Mouse (Mus musculus) embryo, embryonic 9.5 days (tissue): ENCODE data around the gene Gcn1l1.
"Not testable (repeated sequence)": the region's sequence is repeated elsewhere in the genome, so short reads cannot be mapped to it uniquely, and the experiment has no call there.

Experiments
- DNase-seq: peaks from one replicate; pipeline ENCODE4 v3.0.0-alpha.2; 2017; ENCODE audit errors: extremely low spot score

Gcn1l1 gene

DNA sequence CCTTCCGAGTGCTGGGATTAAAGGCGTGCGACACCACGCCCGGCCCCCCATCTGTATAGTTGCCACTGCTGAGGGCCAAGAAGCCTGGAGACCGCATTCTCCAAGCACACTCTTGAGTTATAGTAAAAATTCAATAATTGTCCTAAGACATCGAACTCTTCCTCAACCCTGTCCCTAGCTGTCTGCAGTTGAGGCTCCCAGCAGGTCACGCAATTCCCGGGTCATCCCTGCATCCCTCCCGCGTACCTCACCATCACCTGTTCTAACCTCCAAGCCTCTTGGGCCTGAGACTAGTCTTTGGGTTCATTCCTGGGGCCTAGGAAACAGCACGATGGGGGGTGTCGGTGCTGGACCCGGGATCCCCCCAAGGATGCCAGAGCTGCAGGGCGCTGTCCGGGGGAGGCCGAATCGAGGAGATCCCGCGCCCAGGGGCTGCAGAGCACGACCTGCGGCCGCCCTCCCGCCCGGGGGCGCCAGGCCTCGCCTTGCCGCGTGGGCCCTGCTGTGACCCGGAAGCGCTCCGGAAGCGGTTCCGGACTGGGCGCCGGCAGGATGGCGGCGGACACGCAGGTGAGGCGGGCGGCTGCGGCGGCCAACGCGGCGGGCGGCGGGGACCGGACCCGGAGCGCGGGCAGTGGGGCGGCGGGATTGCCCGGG, at the start of gene Gcn1l1:
Gcn1l1 (plus strand) TSS at position 518 of the 657 bp plus-strand sequence.
- DNase-seq: peak; percentile 84

DNA sequence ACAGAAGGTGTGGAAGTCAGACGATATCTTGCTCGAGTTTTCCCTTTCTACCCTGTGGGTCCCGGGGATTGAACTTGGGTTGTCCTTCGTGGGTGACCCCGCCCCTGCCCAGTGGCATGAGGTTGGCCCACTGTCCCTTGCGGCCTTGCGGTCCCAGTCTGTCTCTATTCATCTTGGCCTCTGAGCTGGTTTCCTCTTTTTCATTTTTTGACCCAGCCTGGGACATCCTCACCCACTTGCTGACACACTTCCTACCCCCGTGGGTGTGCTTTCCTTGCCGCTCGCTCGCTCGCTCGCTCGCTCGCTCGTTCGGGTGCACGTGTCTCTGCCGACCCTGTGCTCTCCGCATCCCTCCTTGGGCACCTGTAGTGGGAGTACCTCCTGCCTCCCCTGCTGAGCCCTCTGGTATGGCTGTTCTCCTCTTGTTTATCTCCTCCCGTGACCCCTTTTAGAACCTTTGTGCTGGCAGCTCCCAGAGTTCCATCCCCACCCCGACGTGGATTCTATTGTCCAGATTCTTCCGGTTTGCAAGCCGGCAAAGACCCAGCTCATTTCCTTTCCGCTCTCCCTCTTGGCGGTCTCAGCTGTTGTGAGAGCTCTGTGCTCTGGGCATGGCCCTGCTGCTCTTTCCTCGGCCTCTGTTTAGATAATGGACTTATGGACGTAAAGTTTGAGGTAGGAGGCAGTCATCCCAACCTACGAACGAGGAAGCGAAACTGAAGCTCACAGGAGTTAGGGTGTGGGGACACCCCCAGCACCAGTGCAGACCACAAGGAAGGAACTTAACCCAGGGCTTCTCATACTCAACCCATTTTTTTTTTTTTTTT, 48.8 kb upstream of the Gcn1l1 start:
- no peak for DNase-seq

DNA sequence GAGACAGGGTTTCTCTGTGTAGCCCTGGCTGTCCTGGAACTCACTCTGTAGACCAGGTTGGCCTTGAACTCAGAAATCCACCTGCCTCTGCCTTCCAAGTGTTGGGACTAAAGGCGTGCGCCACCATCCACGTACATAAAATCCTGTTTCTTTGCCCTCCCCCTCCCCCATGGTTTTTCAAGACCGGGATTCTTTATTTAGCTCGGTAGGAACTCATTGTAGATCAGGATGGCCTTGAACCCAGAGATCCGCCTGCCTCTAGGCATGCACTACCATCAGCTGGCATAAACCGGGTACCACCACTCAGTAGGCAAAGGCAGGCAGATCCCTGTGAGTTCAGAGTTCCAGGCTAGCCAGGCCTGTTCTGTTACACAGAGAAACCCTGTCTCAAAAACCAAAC, 48.1 kb upstream of the Gcn1l1 start:
- DNase-seq: no peak

DNA sequence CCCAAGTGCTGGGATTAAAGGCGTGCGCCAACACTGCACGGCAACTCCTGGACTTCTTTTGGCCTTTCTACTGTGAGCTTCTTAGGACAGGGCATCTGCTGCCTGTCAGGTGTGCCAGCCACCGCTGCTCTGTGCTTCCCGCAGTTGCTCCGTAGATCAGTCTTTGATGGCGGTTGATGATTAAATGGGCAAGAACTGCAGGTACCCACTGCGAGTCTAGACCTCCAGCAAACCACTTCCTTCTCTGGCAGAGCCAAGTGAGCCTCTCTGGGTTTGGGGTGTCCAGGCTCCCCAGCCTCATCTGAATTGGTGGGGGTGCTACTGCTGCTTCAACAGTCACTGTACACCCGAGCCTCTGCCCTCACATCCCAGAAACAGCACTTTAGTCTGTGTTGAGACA, 47.6 kb upstream of the Gcn1l1 start:
- DNase-seq: no peak

GRCm38 (mm10) chr5:115518214-115518613, 46.8 kb upstream of the Gcn1l1 start:
- DNase-seq: not testable (repeated sequence)

GRCm38 (mm10) chr5:115520325-115520869, 44.7 kb upstream of the Gcn1l1 start:
- no peak for DNase-seq

DNA sequence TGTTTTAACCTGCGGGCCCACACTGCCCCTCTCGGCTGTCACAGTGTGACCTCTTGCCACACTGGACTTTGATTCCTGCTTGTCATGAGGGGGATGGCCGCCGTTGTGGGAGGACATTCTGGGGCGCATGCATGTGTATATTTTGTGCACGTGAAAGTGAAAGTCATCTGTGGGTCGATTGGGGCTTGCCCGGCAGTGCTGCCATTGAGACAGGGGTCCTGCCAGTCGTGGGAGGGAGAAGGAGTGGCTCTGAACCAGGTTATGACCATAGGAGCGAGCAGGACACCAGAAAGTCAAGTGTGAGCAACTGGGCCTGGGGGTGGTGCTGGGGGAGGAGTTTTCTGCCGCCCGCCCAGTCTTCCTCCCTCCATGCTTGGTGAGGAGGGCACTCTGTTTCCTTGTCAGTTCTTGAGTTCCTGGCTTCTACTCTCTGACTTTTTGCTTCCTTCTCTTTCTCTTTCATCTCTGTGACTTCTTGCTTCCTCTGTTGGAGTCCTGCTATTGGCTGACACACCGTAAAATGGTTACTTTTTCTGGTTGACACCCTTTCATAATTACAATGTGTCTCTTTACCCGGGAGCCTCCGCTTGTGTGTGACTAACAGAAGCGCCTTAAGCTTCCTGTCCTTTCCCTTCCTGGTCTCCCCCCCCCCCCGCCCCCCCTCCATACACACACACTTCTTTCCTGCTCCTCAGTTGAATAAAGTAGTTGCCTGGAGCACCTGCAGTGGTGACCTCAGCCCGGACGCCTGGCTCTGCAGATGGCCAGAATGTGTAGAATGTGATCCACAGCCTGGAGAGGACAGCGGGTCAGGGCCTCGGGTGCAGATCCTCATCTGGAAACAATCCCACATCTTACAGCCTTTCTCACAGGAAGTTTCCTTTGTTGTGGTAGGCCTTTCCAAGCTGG, 43.2 kb upstream of the Gcn1l1 start:
- no peak for DNase-seq

- no peak for DNase-seq
Observed at GRCm38 (mm10) chr5:115522531-115522930, 42.5 kb upstream of the Gcn1l1 start.

DNA sequence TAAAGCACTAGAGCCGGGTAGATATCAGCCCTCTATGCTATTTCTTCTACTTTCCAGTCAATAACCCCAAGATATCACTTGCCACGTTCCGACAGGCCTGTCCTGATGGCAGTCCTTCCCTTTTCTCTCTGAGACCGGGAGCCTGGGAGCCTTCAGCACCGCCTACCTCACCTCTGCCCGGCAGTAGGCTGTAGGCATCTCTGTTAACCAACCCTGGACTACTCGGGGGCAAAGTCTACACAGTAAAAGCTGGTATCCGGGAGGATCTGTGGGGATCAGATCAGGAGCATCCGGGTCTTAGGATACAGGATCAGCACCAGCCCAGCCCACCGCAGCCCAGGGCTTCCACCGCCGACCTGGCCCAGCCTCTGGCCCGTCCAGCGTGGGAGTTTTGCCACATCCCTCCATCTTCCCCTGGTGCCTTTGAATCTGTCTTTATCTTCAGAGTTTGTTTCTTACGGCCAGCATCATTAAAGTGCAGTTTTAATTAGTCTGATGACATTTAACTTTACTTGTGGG, 42.0 kb upstream of the Gcn1l1 start:
- DNase-seq: no peak

DNA sequence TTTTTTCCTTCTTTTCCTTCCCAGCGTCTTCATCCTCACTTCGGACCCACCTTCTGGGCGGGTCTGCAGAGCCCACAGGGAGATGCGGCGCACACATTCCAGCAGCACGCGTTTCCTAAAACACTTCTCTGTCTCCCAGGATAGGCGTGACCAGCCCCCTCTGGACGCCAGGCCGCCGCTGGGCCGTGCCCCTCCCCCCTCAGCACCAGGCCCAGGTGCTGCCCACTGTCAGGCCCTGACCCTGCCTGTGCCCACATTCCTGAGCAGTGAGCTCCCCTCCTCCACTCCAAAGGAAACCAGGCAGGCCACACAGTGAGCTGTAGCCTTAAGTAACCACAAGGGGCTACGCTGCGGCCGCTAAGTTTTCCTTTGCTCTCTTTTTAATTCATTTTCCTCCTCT, 41.1 kb upstream of the Gcn1l1 start:
- peak; percentile 76 for DNase-seq

- DNase-seq: no peak
Observed at GRCm38 (mm10) chr5:115524471-115524870, 40.6 kb upstream of the Gcn1l1 start.

DNA sequence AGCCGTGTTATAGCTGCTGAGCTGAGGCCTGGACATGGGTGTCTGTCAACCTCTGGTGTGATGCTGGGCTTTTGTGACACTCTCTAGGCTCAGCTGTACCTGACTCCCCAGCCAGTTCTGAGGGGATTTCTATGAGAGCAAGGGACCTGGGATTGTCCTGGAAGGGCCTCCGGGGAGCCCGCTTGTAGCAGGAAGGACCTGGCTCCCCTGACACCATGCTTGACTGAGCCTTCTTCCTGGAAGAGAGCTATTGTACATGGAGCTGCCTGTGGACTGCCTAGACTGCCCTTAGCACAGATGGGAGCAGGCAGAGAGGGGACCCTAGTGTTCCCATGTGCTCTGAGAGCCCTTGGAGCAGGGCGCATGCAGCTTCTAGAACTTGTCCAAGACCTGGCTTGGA, 39.6 kb upstream of the Gcn1l1 start:
- no peak for DNase-seq

GRCm38 (mm10) chr5:115525943-115526342, 39.1 kb upstream of the Gcn1l1 start:
- DNase-seq: no peak

GRCm38 (mm10) chr5:115526456-115527202, 38.4 kb upstream of the Gcn1l1 start:
- no peak for DNase-seq

- DNase-seq: no peak
Observed at GRCm38 (mm10) chr5:115528128-115528527, 36.9 kb upstream of the Gcn1l1 start.

GRCm38 (mm10) chr5:115529364-115529741, 35.7 kb upstream of the Gcn1l1 start:
- DNase-seq: no peak

DNA sequence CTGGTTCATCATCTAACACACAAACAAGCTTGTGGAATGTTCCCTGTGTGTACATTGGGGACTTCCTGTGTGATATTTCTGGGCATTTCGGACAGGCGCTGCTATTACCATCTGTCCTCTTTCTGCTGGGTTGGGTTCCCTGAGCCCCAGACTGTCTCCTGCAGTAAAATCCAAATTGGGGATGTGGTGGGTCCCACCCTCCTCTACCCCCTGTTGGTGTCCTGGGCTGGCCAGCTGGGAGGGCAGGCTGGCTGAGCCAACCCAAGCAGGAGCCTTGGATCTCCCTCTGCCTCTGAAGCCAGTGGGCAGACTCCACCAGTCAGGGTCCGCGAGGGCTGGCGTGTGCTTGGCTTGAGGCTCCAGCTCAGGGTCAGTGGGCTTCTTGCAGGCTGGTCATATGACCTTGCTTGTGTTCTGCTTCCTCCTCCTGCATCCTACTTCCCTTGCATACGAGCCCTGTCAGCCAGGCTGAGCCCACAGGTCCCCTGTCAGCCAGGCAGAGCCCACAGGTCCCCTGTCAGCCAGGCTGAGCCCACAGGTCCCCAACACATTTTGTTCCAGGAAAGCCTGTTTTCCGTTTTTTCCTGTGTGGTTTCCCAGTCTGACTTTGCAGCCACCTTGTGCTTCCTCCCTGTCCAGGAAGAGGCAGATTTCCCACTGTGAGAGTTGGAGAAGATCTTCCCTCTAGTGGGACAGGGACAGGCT, 35.2 kb upstream of the Gcn1l1 start:
- no peak for DNase-seq

- no peak for DNase-seq
Observed at GRCm38 (mm10) chr5:115530447-115530809, 34.6 kb upstream of the Gcn1l1 start.

DNA sequence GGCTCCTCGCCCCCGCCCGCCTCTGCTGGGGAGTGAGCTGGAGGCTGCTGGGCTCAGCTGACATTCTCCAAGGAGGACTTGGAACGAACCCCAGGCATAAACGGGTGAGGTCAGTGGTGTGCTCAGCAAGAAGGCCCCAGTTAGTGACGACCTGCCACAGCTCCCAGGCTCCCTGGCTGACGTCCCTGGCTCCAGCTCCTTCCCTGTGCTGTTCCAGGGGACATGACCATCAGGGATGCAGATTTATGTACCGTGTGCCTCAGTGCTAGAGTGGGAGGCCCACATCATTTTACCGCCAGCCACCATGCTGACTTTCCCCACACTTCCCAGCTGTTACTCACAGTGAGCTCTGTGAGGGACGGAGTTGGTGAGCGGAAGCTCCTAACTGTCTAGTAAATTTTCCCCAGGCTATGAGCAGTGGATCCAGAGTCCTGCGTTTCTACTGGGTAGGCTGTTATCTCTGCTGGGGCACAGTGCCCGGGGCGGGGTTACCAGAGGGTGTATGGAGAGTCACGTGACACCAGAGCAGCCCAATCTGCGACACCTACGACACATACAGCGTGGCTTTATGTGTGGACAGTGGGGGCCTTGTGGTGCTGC, 33.3 kb upstream of the Gcn1l1 start:
- no peak for DNase-seq

GRCm38 (mm10) chr5:115534290-115534731, 30.7 kb upstream of the Gcn1l1 start:
- no peak for DNase-seq
